Mouse (Mus musculus): ENCODE results near the gene Ptprt.
"Not testable (repeated sequence)": the region's sequence is repeated elsewhere in the genome, so short reads cannot be mapped to it uniquely, and the experiment has no call there.

Gene Ptprt

DNA sequence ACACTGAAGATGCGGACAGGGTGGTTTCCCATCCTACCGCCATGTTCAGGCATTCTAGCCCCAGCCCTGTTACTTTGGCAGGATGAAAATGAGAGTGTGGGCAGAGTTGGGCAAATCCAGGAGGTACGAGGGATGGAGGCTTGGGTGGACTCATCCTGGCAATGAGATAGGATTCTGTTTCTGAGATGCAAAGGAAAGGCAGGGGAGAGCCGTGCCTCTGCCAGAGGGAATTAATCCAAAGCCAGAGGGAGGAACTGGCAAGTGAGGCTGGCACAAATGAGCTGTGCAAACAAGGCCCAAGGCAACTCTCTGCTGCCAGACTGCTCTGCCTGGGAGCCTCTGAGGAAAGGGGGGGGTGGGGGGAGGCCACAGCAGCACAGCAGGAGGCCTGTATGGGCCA is 441.4 kb downstream of the Ptprt start:
- peak; percentile 95 for DNase-seq (ENCODE audit: low read depth, low spot score)

- DNase-seq (ENCODE audit: low read depth, low spot score) = peak; percentile 51
These were observed 443.1 kb downstream of the Ptprt start for GRCm38 (mm10) chr2:162217896-162218295.

GRCm38 (mm10) chr2:162212397-162212796 is 448.6 kb downstream of the Ptprt start:
- no peak for DNase-seq (ENCODE audit: low read depth, low spot score)

DNA sequence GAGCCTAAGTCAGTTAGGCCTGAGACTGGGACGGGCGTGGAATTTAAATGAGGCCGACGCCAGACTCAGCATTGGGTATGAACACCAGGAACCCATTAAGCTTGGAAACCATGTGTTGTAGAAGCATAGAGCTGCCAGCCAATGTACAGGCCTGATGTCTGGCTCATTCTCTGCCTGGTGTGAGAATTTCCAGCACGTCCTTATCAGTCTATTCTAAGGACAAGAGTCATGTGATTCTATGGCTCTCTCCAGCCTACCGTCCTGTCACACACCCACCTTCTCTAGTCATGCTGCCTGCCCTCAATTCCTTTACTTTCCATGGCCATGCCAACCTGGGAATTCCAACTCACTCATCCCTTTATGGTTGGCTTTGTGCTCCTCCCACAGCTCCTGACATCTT is 450.4 kb downstream of the Ptprt start:
- DNase-seq (ENCODE audit: low read depth, low spot score) = no peak

DNA sequence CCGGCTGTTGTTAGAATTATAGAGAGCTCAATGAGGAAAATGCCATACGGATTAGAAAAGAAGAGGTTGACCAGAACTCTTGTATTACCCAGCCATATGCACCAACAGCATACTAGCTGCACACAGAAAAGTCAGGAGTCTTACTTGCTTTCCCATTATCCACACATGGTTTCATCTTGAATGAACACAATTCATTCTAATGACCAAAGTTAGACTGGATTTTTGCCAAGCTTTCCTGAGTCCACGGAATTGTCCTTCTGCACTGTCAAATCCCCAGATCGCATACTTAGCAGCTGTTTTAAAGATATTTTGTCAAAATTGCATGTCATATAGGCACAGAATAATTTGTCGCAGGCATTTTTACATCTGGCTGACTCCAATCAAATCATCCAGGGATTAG is 463.6 kb downstream of the Ptprt start:
- no peak for DNase-seq (ENCODE audit: low read depth, low spot score)

- peak; percentile 72 for DNase-seq (ENCODE audit: low read depth, low spot score)
These were observed 478.1 kb downstream of the Ptprt start for GRCm38 (mm10) chr2:162182621-162183475.

DNA sequence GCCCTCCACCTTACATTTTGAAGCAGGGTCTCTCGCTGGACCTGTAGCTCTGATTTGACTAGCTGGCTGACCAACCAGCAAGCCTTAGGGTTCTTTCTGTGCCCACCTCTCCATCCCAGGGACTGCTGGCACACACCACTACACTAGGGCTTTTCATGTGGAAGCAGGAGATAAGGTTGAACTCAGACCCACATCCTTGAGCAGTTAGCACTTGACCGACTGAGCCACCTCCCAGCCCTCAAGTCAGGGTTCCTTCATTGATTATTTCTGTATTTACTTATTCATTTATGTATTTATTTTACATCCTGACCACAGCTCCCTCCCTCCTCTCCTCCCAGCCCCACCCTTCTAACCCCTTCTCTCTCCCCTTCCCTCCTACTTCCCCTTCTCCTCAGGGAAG is 479.1 kb downstream of the Ptprt start:
- DNase-seq (ENCODE audit: low read depth, low spot score) = no peak

GRCm38 (mm10) chr2:162172529-162172928 is 488.4 kb downstream of the Ptprt start:
- no peak for DNase-seq (ENCODE audit: low read depth, low spot score)

GRCm38 (mm10) chr2:162141845-162142411 is 519.0 kb downstream of the Ptprt start:
- peak; percentile 68 for DNase-seq (ENCODE audit: low read depth, low spot score)

GRCm38 (mm10) chr2:162136176-162136575 is 524.8 kb downstream of the Ptprt start:
- not testable (repeated sequence) for DNase-seq (ENCODE audit: low read depth, low spot score)

- peak; percentile 61 for DNase-seq (ENCODE audit: low read depth, low spot score)
These were observed 529.2 kb downstream of the Ptprt start for GRCm38 (mm10) chr2:162131607-162132304.

GRCm38 (mm10) chr2:162129896-162130295 is 531.1 kb downstream of the Ptprt start:
- peak; percentile 70 for DNase-seq (ENCODE audit: low read depth, low spot score)

- peak; percentile 74 for DNase-seq (ENCODE audit: low read depth, low spot score)
These were observed 542.9 kb downstream of the Ptprt start for GRCm38 (mm10) chr2:162118041-162118440.

DNA sequence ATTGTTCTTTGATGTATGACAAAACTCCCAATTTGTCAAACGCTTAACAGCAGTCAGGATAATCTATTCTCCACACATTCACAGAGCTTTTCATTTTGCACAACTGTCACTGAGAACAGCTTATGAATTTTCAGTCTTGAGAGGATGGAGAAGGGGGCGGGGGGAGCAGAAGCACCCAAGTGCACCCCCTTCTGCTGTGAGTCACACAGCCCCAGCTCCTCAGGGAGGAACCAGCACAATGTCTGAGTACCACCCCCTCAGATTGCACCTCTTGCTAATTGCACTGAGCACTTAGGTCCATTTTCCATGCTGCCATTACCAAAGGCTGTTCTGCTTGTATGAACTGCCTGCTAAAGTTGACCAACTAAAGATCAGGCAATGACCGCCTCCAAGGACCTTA is 578.6 kb downstream of the Ptprt start:
- DNase-seq (ENCODE audit: low read depth, low spot score) = peak; percentile 91

DNA sequence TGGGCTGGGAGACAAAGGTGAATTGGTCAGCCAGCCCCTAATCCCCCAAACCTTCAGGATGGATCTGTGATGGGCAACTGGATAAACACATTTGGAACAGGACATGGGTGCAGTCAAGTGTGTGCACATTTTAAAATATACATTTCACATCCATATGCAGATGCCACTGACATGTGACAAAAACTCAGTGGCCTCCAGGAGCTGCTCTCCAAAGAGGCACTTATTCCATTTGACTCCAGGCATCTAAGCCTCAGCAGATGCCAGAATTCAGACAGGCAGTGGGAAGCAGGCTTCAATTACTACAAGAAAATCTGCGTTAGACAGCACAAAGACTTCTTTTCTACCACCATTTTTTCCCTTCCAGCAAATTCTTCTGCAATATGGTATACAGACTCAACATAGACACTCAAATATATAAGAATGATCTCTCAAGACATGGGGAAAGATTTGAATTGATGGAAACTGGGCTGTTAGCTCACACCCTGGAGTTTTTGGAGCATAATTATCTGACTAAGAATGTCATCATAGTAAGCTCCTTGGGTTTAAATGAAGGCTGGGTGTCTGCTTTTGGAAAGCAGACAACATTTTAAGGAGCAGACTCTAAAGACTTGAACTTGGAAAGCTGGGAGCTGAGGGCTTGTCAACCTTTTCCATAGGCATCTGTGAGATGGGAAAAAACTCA is 580.1 kb downstream of the Ptprt start:
- peak; percentile 25 for DNase-seq (ENCODE audit: low read depth, low spot score)

DNA sequence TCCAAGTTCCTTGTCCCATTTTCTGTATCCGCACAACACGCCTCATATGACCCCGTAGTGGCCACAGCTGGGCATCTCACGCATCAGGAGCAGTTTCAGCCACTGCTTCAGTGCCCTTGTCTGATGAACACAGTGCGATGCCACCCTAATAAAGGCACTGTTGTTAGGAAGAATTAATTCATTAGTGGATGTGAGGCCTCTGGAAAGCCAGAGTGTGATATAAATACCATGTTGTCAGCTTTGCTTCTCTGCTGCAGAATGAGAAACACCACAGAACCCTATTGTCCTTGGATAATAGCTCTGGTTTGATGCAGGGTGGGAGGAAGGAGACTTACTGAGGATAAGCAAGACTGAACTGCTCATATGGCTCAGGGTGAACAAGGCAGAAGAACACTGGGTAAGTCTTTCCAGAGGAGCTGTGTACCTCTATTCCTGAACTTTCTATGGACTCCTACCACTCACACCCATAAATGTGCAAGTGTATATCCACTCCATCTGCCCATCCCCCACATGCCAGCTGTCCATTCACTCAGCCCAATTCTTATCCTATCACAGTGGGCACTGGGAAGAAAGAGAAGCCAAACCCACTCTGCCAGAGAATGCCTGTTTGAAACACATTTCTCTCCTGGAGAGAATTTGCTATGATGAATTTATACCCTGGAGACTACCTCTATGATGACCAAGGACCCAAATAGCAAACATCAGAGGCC is 582.2 kb downstream of the Ptprt start:
- peak; percentile 86 for DNase-seq (ENCODE audit: low read depth, low spot score)

DNA sequence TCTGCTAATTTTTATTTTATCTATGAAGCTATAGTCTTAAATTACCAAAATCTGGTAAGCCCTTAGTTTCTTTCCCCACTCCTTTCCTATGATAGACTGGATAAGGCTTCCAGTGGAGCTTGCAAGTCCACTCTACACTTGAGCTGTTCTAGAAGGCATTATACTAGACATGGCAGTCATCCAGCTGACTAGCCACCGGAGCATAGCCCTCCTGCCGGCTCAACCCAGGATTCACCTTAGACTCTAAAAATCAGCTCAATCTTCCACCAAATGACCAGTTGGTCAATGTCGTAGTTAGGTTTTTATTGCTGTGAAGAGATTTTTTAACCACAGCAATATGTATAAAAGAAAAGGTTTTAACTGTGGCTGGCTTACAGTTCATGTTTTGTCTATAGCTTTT is 608.1 kb downstream of the Ptprt start:
- no peak for DNase-seq (ENCODE audit: low read depth, low spot score)

GRCm38 (mm10) chr2:162050198-162050597 is 610.7 kb downstream of the Ptprt start:
- no peak for DNase-seq (ENCODE audit: low read depth, low spot score)

GRCm38 (mm10) chr2:162035615-162036014 is 625.3 kb downstream of the Ptprt start:
- peak; percentile 8 for DNase-seq (ENCODE audit: low read depth, low spot score)

DNA sequence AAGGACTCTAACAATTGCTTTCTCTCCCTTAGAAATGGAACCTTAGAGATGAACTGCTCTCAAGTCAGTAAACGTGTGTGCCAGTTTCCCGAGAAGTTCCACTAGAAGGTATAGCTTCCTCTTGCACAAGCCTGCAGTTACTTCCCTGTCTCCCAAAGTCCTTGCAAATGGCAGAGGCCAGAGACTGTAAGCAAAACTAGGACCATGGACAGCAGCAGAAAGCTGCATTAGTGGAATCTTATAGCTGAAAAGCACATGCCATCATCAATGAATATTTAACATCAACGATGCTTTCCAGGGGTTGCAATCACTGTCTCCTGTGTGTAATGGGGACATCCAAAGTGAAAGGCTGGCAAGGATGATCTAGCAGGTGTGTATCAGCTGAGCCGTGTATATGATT is 629.3 kb downstream of the Ptprt start:
- DNase-seq (ENCODE audit: low read depth, low spot score) = no peak

DNA sequence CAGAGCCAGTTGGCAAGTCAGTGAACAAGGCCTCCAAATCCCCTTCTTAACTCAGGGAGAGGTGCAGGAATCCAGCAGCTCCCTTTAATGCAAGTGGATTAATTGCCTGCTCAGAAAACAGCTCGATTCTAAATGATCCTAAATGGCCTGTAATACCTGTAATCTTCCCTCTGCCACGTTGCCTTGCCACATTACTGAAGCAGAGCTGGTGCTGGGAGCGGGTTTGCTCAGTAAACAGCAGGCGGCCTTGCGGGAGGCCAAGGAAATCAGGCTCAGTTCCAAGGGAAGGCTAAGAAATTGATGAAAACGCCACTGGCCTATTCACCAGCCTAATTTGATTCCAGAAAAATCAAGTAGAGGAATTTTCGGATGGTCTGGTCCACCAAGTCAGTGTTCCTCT is 659.9 kb downstream of the Ptprt start:
- peak; percentile 71 for DNase-seq (ENCODE audit: low read depth, low spot score)

All from brain, adult 2 months (tissue).